Mouse (Mus musculus) layer of hippocampus, adult 18-20 months (tissue): ENCODE data around the gene Hpse2. TPM values are rescaled to one million over a fixed set of nuclear protein-coding genes. Genes with fewer than 3 reads are reported as not detected.
A peak's percentile ranks its signal among the peaks of the same experiment; 100 is the strongest.

ENCODE experiments used
- DNase-seq, 2 experiments: peaks; one replicate each; pipeline ENCODE4 v3.0.0; 2022; ENCODE audit warnings: low spot score in 2 of 2
- total RNA-seq, 2 experiments: library from RNA; stranded (reverse); gene quantifications; 2 replicates each; pipeline ENCODE4 v1.2.3; 2021

Hpse2 gene
- total RNA-seq, 2 experiments from 2014 or later = 0.15 to 0.20 TPM

DNA sequence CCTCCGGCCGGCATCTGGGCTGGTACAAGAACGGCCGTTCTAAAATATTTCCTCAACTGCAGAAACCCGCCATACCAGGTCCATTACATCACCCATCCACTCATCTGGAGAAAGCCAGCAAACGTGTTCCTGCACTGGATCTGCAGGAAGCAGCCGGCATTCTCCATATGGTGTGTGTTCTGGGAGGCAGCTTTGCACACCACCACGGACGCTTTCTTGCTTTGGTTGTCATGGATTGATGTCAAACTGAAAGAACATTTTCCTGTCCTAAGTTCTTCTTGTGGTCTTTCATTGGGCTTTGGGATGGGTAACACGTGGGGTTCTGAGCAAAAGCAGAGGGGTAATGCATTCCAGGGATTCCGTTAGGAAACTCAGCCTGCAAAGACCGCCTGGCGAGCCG is 646.3 kb downstream of the Hpse2 start:
- peak; percentile 44 to 64 for DNase-seq

GRCm38 (mm10) chr19:42740163-42740899 is 647.8 kb downstream of the Hpse2 start:
- DNase-seq = no peak

DNA sequence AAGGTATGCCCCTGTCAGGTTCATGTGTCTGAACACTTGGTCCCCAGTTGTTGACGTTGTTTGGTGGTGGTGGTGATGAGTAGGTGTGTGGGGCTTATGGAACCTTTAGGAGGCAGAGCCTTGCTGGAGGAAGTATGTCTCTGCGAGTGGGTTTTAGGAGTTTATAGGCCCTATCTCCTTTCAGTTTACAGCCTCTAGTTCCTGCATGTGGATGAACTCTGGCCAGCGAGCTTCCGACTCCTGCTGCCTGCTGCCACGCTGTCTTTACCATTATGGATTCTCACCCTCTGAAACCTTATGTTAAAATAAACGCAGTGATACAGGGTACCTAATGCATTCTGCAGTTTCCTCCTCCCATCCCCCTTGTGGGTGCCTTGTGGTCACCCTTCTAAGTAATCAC is 648.4 kb downstream of the Hpse2 start:
- DNase-seq = no peak

- no peak for DNase-seq
These were observed 650.4 kb downstream of the Hpse2 start for GRCm38 (mm10) chr19:42737753-42738152.

Other genes starting within 250 kb of the Hpse2 start
- 100 to 1,000 TPM; 116 TPM for gene Cnnm1, start 52.1 kb upstream of the Hpse2 start, total RNA-seq
- gene Got1, start 136.2 kb upstream of the Hpse2 start, total RNA-seq = 100 to 1,000 TPM; 374 to 381 TPM
- not detected for gene Nkx2-3, start 224.0 kb upstream of the Hpse2 start, total RNA-seq